ENCODE assay signal across 8 mouse cellular contexts in genomic region chr17:22866845-22867481, GRCm38 (mm10). TPM values are rescaled to one million over a fixed set of nuclear protein-coding genes. Genes with fewer than 3 reads are reported as not detected.
DNase-seq lines count a peak whose midpoint lies in the region; ATAC-seq and TF ChIP-seq lines count a peak whose summit lies in the region.

TSS of gene Zfp945 (minus strand) at chr17:22867134.

- H3K4me1 ChIP-seq in CH12.LX (ENCODE audit: control insufficient read depth in 1 of 2, insufficient read depth in 2 of 2) = peaks cover 4 to 12% of the 10 kb centered on the region in 2 experiments; a peak in 3 of 4 replicates
- H3K4me1 ChIP-seq in forebrain, embryonic 10.5 days = peaks cover 8% of the 10 kb centered on the region
- H3K4me1 ChIP-seq in heart, embryonic 14.5 days (ENCODE audit: control insufficient read depth in 2 of 2, insufficient read depth in 2 of 2, low read length in 2 of 2) = peaks cover 0 to 13% of the 10 kb centered on the region in 2 experiments; a peak in 2 of 4 replicates
- H3K4me1 ChIP-seq in liver, embryonic 11.5 days (replicated peaks; ENCODE audit: control insufficient read depth, insufficient read depth, low read length) = peaks cover 3% of the 10 kb centered on the region; the same call in 1 of the 2 replicates
- H3K4me1 ChIP-seq in stomach, embryonic 15.5 days = no peaks in the 10 kb centered on the region

- ATAC-seq in heart, embryonic 14.5 days (ENCODE audit: insufficient number of reproducible peaks, insufficient read depth, low FRiP score, low read depth) = peak; percentile 92
- peak; percentile 80 for ATAC-seq in liver, embryonic 11.5 days (replicated peaks; ENCODE audit: low FRiP score)
- ATAC-seq in stomach, embryonic 15.5 days (ENCODE audit: insufficient read depth, low FRiP score, low read depth) = peak; percentile 93

- peak; percentile 59; the same call in 1 of the 2 replicates for TF ChIP-seq POLR2A in CH12.LX (IDR thresholded peaks at IDR 0.05; ENCODE audit: low read depth, low read length)

- H3K36me3 ChIP-seq in CH12.LX (replicated peaks in 1 of 2; ENCODE audit: control insufficient read depth in 1 of 2, insufficient read depth in 1 of 2, low read length in 1 of 2) = peaks cover 11 to 17% of the 10 kb centered on the region in 2 experiments
- peaks cover 33% of the 10 kb centered on the region for H3K36me3 ChIP-seq in forebrain, embryonic 10.5 days (replicated peaks)
- peaks cover 25% of the 10 kb centered on the region for H3K36me3 ChIP-seq in heart, embryonic 14.5 days (ENCODE audit: control insufficient read depth, insufficient read depth, low read length)
- no peaks in the 10 kb centered on the region for H3K36me3 ChIP-seq in liver, embryonic 11.5 days (ENCODE audit: control insufficient read depth, insufficient read depth, low read length)
- 0 out of 2 replicates have a peak, but pooled peaks cover 3% of the 10 kb centered on the region for H3K36me3 ChIP-seq in stomach, embryonic 15.5 days

- dilution Hi-C loops in CH12.LX (cut with MboI; ENCODE audit: extremely low pct_ligation_motif_present, extremely low pct_unique_long_range_greater_than_20kb, low sequenced_read_pairs) = no loop called here

- peak within 1 kb of the TSS; percentile 86 for H3K4me2 ChIP-seq in CH12.LX (ENCODE audit: insufficient read depth, low read depth, poor library complexity, severe bottlenecking)
- H3K4me2 ChIP-seq in heart, embryonic 14.5 days (ENCODE audit: low read length) = peak within 1 kb of the TSS; percentile 68
- H3K4me2 ChIP-seq in liver, embryonic 11.5 days = peak within 1 kb of the TSS; percentile 72
- H3K4me2 ChIP-seq in stomach, embryonic 15.5 days = peak within 1 kb of the TSS; percentile 54

- H3K79me2 ChIP-seq in CH12.LX (replicated peaks; ENCODE audit: control insufficient read depth, extremely low read depth, insufficient read depth, poor library complexity, severe bottlenecking) = peaks cover 11% of the 10 kb centered on the region; the same call in 1 of the 2 replicates

- under 1% methylated on average over 20 of the region's 20 CpGs for WGBS in forebrain, embryonic 10.5 days
- under 1% methylated on average over 20 of the region's 20 CpGs for WGBS in heart, embryonic 14.5 days
- WGBS in liver, embryonic 11.5 days = under 1% methylated on average over 20 of the region's 20 CpGs
- under 1% methylated on average over 20 of the region's 20 CpGs for WGBS in stomach, embryonic 15.5 days

- peak within 1 kb of the TSS; percentile 64 to 76 (median 72) for H3K4me3 ChIP-seq in CH12.LX (replicated peaks in 1 of 3; ENCODE audit: low read depth in 2 of 3, low read length in 2 of 3, poor library complexity in 1 of 3)
- H3K4me3 ChIP-seq in forebrain, embryonic 10.5 days = peak within 1 kb of the TSS; percentile 81
- peak within 1 kb of the TSS; percentile 85 to 96 for H3K4me3 ChIP-seq in heart, embryonic 14.5 days (ENCODE audit: control insufficient read depth in 1 of 2, insufficient read depth in 1 of 2, low read depth in 1 of 2, low read length in 2 of 2)
- H3K4me3 ChIP-seq in liver, embryonic 11.5 days (ENCODE audit: low read depth, low read length) = peak within 1 kb of the TSS; percentile 60
- H3K4me3 ChIP-seq in stomach, embryonic 15.5 days (replicated peaks) = peak within 1 kb of the TSS; percentile 79

- peak; percentile 61 for DNase-seq in CH12.LX (ENCODE audit: extremely low read depth)
- DNase-seq in c-Kit-positive CD71-positive TER-119-negative erythroid progenitor cells, embryonic 14.5 days (ENCODE audit: low read depth) = peak; percentile 40
- DNase-seq in forebrain, embryonic 10.5 days (ENCODE audit: extremely low spot score, low spot score) = peak; percentile 65
- DNase-seq in kidney, postnatal 10 days = peak; percentile 90
- peak; percentile 71 for DNase-seq in liver, embryonic 11.5 days (ENCODE audit: low spot score)
- DNase-seq in naive thymus-derived CD4-positive, alpha-beta T cell, adult 2 months (ENCODE audit: low read depth) = peak; percentile 54

- in situ Hi-C loops in CH12.LX (cut with MboI; ENCODE audit: low pct_ligation_motif_present, low pct_unique_long_range_greater_than_20kb, low sequenced_read_pairs) = loop anchor here (10.0 to 25.0 kb wide), 2 partner anchors 52 to 320 kb away; partner anchors contain the start of gene Zfp40

- TF ChIP-seq RAD21 in CH12.LX (IDR thresholded peaks at IDR 0.05; ENCODE audit: low read depth, low read length) = no peak

- peak within 1 kb of the TSS; percentile 43 for H3K27ac ChIP-seq in CH12.LX (ENCODE audit: insufficient read depth, low read depth)
- peak within 1 kb of the TSS; percentile 94 for H3K27ac ChIP-seq in forebrain, embryonic 10.5 days
- peak within 1 kb of the TSS; percentile 95 for H3K27ac ChIP-seq in heart, embryonic 14.5 days (replicated peaks in 1 of 2; ENCODE audit: control insufficient read depth in 1 of 2, insufficient read depth in 1 of 2, low read depth in 2 of 2, low read length in 2 of 2)
- peak within 1 kb of the TSS; percentile 33; the same call in 1 of the 2 replicates for H3K27ac ChIP-seq in liver, embryonic 11.5 days (ENCODE audit: low read depth, low read length)
- peak within 1 kb of the TSS; percentile 93 for H3K27ac ChIP-seq in stomach, embryonic 15.5 days

- peak within 1 kb of the TSS; percentile 89 for H3K9ac ChIP-seq in CH12.LX (ENCODE audit: insufficient read depth, low read depth)
- peak within 1 kb of the TSS; percentile 89 for H3K9ac ChIP-seq in heart, embryonic 14.5 days (ENCODE audit: low read length)
- H3K9ac ChIP-seq in liver, embryonic 11.5 days (ENCODE audit: low read depth, low read length) = peak within 1 kb of the TSS; percentile 59
- peak within 1 kb of the TSS; percentile 48; the same call in 1 of the 2 replicates for H3K9ac ChIP-seq in stomach, embryonic 15.5 days

- H3K27me3 ChIP-seq in CH12.LX (replicated peaks) = no peaks in the 10 kb centered on the region
- no peaks in the 10 kb centered on the region for H3K27me3 ChIP-seq in forebrain, embryonic 10.5 days (ENCODE audit: poor library complexity, severe bottlenecking)
- no peaks in the 10 kb centered on the region for H3K27me3 ChIP-seq in heart, embryonic 14.5 days (ENCODE audit: control insufficient read depth, insufficient read depth, low read length)
- no peaks in the 10 kb centered on the region for H3K27me3 ChIP-seq in liver, embryonic 11.5 days (replicated peaks; ENCODE audit: control insufficient read depth, insufficient read depth, low read length)
- H3K27me3 ChIP-seq in stomach, embryonic 15.5 days (replicated peaks) = no peaks in the 10 kb centered on the region

- no peak for TF ChIP-seq CTCF in CH12.LX (conservative IDR thresholded peaks at IDR 0.05 in 1 of 2, IDR thresholded peaks at IDR 0.05 in 1 of 2; ENCODE audit: low read depth in 2 of 2, low read length in 2 of 2)

- no peaks in the 10 kb centered on the region for H3K9me3 ChIP-seq in CH12.LX (replicated peaks; ENCODE audit: low read length)
- peaks cover 3% of the 10 kb centered on the region; the same call in 1 of the 2 replicates for H3K9me3 ChIP-seq in forebrain, embryonic 10.5 days
- no peaks in the 10 kb centered on the region for H3K9me3 ChIP-seq in heart, embryonic 14.5 days (ENCODE audit: control insufficient read depth, low read length)
- H3K9me3 ChIP-seq in liver, embryonic 11.5 days (ENCODE audit: control insufficient read depth, low read length) = no peaks in the 10 kb centered on the region
- no peaks in the 10 kb centered on the region for H3K9me3 ChIP-seq in stomach, embryonic 15.5 days

- TF ChIP-seq EP300 in CH12.LX (IDR thresholded peaks at IDR 0.05; ENCODE audit: low read length) = no peak

TF ChIP-seq in CH12.LX, 34 proteins besides CTCF, POLR2A, EP300 and RAD21 (continues in another document):
- TF ChIP-seq ETS1 (conservative IDR thresholded peaks at IDR 0.05; ENCODE audit: low read depth, low read length) = peak; percentile 33; the same call in 1 of the 2 replicates
- TF ChIP-seq TCF12 (IDR thresholded peaks at IDR 0.05; ENCODE audit: low read depth, low read length) = peak; percentile 14; the same call in 1 of the 2 replicates
- no peak for TF ChIP-seq NRF1 (IDR thresholded peaks at IDR 0.05; ENCODE audit: low read depth, low read length)
- no peak for TF ChIP-seq KAT2A (IDR thresholded peaks at IDR 0.05; ENCODE audit: insufficient replicate concordance, low read length)
- 0 out of 2 replicates have a peak, but pooled peaks have one; percentile 9 for TF ChIP-seq MYC (IDR thresholded peaks at IDR 0.05; ENCODE audit: low read depth, low read length)
- no peak for TF ChIP-seq SMC3 (IDR thresholded peaks at IDR 0.05; ENCODE audit: low read depth, low read length)
- TF ChIP-seq MXI1 (IDR thresholded peaks at IDR 0.05; ENCODE audit: low read depth, low read length) = peak; percentile 2; the same call in 1 of the 2 replicates
- TF ChIP-seq BHLHE40 (IDR thresholded peaks at IDR 0.05; ENCODE audit: low read depth, low read length) = peak; percentile 52
- 0 out of 2 replicates have a peak, but pooled peaks have one; percentile 35 for TF ChIP-seq ZMIZ1 (IDR thresholded peaks at IDR 0.05; ENCODE audit: low read depth, low read length)
- no peak for TF ChIP-seq E2F4 (IDR thresholded peaks at IDR 0.05; ENCODE audit: insufficient replicate concordance, low read depth, low read length)
- TF ChIP-seq MAZ (IDR thresholded peaks at IDR 0.05; ENCODE audit: low read depth, low read length) = 0 out of 2 replicates have a peak, but pooled peaks have one; percentile 26
- peak; percentile 18; the same call in 1 of the 2 replicates for TF ChIP-seq HCFC1 (IDR thresholded peaks at IDR 0.05; ENCODE audit: low read depth, low read length)
- no peak for TF ChIP-seq JUND (conservative IDR thresholded peaks at IDR 0.05; ENCODE audit: low read depth, low read length)
- no peak for TF ChIP-seq CHD1 (IDR thresholded peaks at IDR 0.05; ENCODE audit: low read depth, low read length)
- TF ChIP-seq GABPA (IDR thresholded peaks at IDR 0.05; ENCODE audit: insufficient replicate concordance, low read depth, low read length) = no peak
- peak; percentile 25; the same call in 1 of the 2 replicates for TF ChIP-seq SIN3A (IDR thresholded peaks at IDR 0.05; ENCODE audit: low read length)
- no peak for TF ChIP-seq ZC3H11A (IDR thresholded peaks at IDR 0.05; ENCODE audit: low read depth, low read length)
- no peak for TF ChIP-seq ZKSCAN1 (IDR thresholded peaks at IDR 0.05; ENCODE audit: borderline replicate concordance, low read depth, low read length)
- no peak for TF ChIP-seq PAX5 (IDR thresholded peaks at IDR 0.05; ENCODE audit: low read length)
- TF ChIP-seq RCOR1 (conservative IDR thresholded peaks at IDR 0.05; ENCODE audit: low read depth, low read length) = no peak

RNA-seq across cellular contexts. Expression of gene Zfp945, which starts in this region (rescaled TPM):
- 4.2 and 4.7 TPM in 2 replicates for total RNA-seq in CH12.LX (2012; rRNA removed)
- 8.1 and 10.7 TPM in 2 replicates for total RNA-seq in CH12.LX (2014; rRNA removed)
- 6.0 and 6.1 TPM in 2 replicates for polyA plus RNA-seq in CH12.LX (2012; ENCODE audit: insufficient read length, low read depth)
- 19.2 and 20.1 TPM in 2 replicates for polyA plus RNA-seq in forebrain, embryonic 10.5 days (2016; fragmentation: Nextera tagmentation; extraction: Ambion mirVana)
- polyA plus RNA-seq in heart, embryonic 14.5 days (2014; fragmentation: Nextera tagmentation; extraction: Ambion mirVana) = 18.7 and 19.1 TPM in 2 replicates
- 6.6 and 7.8 TPM in 2 replicates for polyA plus RNA-seq in liver, embryonic 11.5 days (2014; fragmentation: Nextera tagmentation; extraction: Ambion mirVana)
- 19.3 and 19.9 TPM in 2 replicates for polyA plus RNA-seq in stomach, embryonic 15.5 days (2015; fragmentation: Nextera tagmentation; extraction: Ambion mirVana)

Comparison
In these comparisons a context has a peak if more than half of its experiments do, and no peak if none do; other contexts are left out.
1. Peak in every context shown above with its lines: DNase-seq, ATAC-seq, H3K4me3 ChIP-seq and H3K27ac ChIP-seq.
2. DNase-seq: peak in every context shown above with its lines; median percentile 90 in kidney, postnatal 10 days; 71 in liver, embryonic 11.5 days; 65 in forebrain, embryonic 10.5 days; 61 in CH12.LX; 54 in naive thymus-derived CD4-positive, alpha-beta T cell, adult 2 months; 40 in c-Kit-positive CD71-positive TER-119-negative erythroid progenitor cells, embryonic 14.5 days.
3. H3K27ac ChIP-seq: peak in every context shown above with its lines; median percentile 95 in heart, embryonic 14.5 days; 94 in forebrain, embryonic 10.5 days; 93 in stomach, embryonic 15.5 days; 43 in CH12.LX; 33 in liver, embryonic 11.5 days.